Mouse (Mus musculus) adrenal gland, postnatal 25 days (tissue): ENCODE measurements around the gene Cnbd2. TPM values are rescaled to one million over a fixed set of nuclear protein-coding genes. Genes with fewer than 3 reads are reported as not detected.

ENCODE experiments used
- DNase-seq: peaks from one replicate; pipeline ENCODE4 v3.0.0; 2021; ENCODE audit warnings: mixed read lengths
- total RNA-seq: library from RNA; stranded (reverse); gene quantifications from 2 replicates; pipeline ENCODE4 v1.2.3, GENCODE M21; 2021

Cnbd2 gene
- total RNA-seq, 1 experiment from 2014 or later, result 3.6 TPM

- DNase-seq, result peak; percentile 76
These were observed 233 bp upstream of the Cnbd2 start for GRCm38 (mm10) chr2:156311841-156312291.

GRCm38 (mm10) chr2:156313153-156313552 lies 1.1 kb downstream of the Cnbd2 start:
- DNase-seq, result no peak

GRCm38 (mm10) chr2:156314811-156315210 lies 2.7 kb downstream of the Cnbd2 start:
- DNase-seq, result no peak

- no peak for DNase-seq
These were observed 6.4 kb downstream of the Cnbd2 start for GRCm38 (mm10) chr2:156318491-156318890.

- no peak for DNase-seq
These were observed 9.4 kb downstream of the Cnbd2 start for GRCm38 (mm10) chr2:156321538-156321937.

- DNase-seq, result no peak
These were observed 12.1 kb downstream of the Cnbd2 start for GRCm38 (mm10) chr2:156324116-156324588.

- DNase-seq, result no peak
These were observed 12.6 kb downstream of the Cnbd2 start for GRCm38 (mm10) chr2:156324681-156325080.

- no peak for DNase-seq
These were observed 18.6 kb downstream of the Cnbd2 start for GRCm38 (mm10) chr2:156330681-156331080.

- DNase-seq, result no peak
These were observed 19.4 kb downstream of the Cnbd2 start for GRCm38 (mm10) chr2:156331446-156331965.

- no peak for DNase-seq
These were observed 28.0 kb downstream of the Cnbd2 start for GRCm38 (mm10) chr2:156340078-156340477.

- peak; percentile 24 for DNase-seq
These were observed 32.9 kb downstream of the Cnbd2 start for GRCm38 (mm10) chr2:156344775-156345532.

GRCm38 (mm10) chr2:156348812-156349211 lies 36.7 kb downstream of the Cnbd2 start:
- no peak for DNase-seq

GRCm38 (mm10) chr2:156349286-156349848 lies 37.3 kb downstream of the Cnbd2 start:
- DNase-seq, result no peak

GRCm38 (mm10) chr2:156351243-156351642 lies 39.1 kb downstream of the Cnbd2 start:
- no peak for DNase-seq

GRCm38 (mm10) chr2:156352413-156353165 lies 40.5 kb downstream of the Cnbd2 start:
- DNase-seq, result no peak

GRCm38 (mm10) chr2:156353265-156353692 lies 41.2 kb downstream of the Cnbd2 start:
- DNase-seq, result no peak

- DNase-seq, result no peak
These were observed 43.9 kb downstream of the Cnbd2 start for GRCm38 (mm10) chr2:156356031-156356430.

- no peak for DNase-seq
These were observed 56.4 kb downstream of the Cnbd2 start for GRCm38 (mm10) chr2:156368465-156368864.

GRCm38 (mm10) chr2:156370896-156371295 lies 58.8 kb downstream of the Cnbd2 start:
- no peak for DNase-seq

GRCm38 (mm10) chr2:156376956-156377355 lies 64.9 kb downstream of the Cnbd2 start:
- DNase-seq, result no peak

- no peak for DNase-seq
These were observed 67.8 kb downstream of the Cnbd2 start for GRCm38 (mm10) chr2:156379929-156380328.

GRCm38 (mm10) chr2:156381350-156381749 lies 69.3 kb downstream of the Cnbd2 start:
- DNase-seq, result no peak
